25 mouse cellular contexts compared by ENCODE assay signal in the genomic region with DNA sequence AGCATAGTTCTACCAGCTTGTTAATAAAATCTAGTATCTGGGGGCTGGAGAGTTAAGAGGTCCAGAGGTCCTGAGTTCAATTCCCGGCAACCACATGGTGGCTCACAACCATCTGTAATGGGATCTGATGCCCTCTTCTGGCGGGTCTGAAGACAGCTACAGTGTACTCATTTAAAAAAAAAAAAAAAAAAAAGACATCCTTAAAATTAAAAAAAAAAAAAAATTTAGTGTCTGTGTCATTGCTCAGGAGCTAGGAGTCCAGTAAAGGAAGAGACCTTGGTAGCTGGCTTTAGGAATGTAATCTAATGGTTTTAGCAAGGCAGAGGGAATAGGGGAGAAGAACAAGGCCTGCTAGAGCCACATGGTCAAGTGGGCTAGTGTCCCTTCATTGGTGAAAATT. TPM values are rescaled to one million over a fixed set of nuclear protein-coding genes. Genes with fewer than 3 reads are reported as not detected.
DNase-seq lines count a peak whose midpoint lies in the region; ATAC-seq and TF ChIP-seq lines count a peak whose summit lies in the region.
"Had no signal": no experiment of that assay in that cellular context is flagged by ENCODE, and none has a peak within 500 bp of the region (broad histone marks: within the 10 kb centered on the region; RNA-seq: fewer than 3 reads in every experiment).

No protein-coding gene starts in this region.

- TF ChIP-seq EP300 in heart, adult 2 months (IDR thresholded peaks at IDR 0.05; ENCODE audit: insufficient read depth, low read depth, low read length): no peak

- no peak for DNase-seq in heart, adult 2 months
- no peak for DNase-seq in heart, adult 9 months (ENCODE audit: low spot score in 2 of 2)
- no peak for DNase-seq in left cerebral cortex, adult 2 months (ENCODE audit: extremely low spot score in 1 of 2, low spot score in 2 of 2)
- DNase-seq in left cerebral cortex, postnatal 25 days (ENCODE audit: low spot score in 2 of 2): no peak
- no peak for DNase-seq in ES-E14 (ENCODE audit: low read depth, low spot score)
- DNase-seq: adrenal gland, postnatal 14 days; B cell, adult 2 months; cerebellum, adult 11 months; cerebellum, adult 2 months; cerebellum, adult 9-11 months; cerebellum, postnatal 25 days; forebrain, postnatal 0 days; gastrocnemius, postnatal 36 days; heart, postnatal 10 days; heart, postnatal 36 days had no signal

- 85% methylated on average over 2 of the region's 2 CpGs for WGBS in heart, adult 2 months
- WGBS in midbrain, embryonic 16.5 days: 94% methylated on average over 2 of the region's 2 CpGs
- 88% methylated on average over 2 of the region's 2 CpGs for WGBS in hindbrain, embryonic 13.5 days

- in situ Hi-C loops in ES-E14 (cut with MboI; ENCODE audit: low sequenced_read_pairs in 2 of 2, unreplicated experiment in 2 of 2): no loop called here

- intact Hi-C loops in heart, adult 2 months (cut with DNase I): no loop called here
- intact Hi-C loops in left cerebral cortex, adult 2 months (cut with DNase I): no loop called here
- intact Hi-C loops in left cerebral cortex, postnatal 25 days (cut with DNase I): no loop called here

- no peak overlapping the region for H3K9ac ChIP-seq in heart, adult 2 months (ENCODE audit: low read depth, low read length)
- no peak overlapping the region for H3K9ac ChIP-seq in ES-E14 (ENCODE audit: insufficient read depth, low read depth, low read length, poor library complexity, severe bottlenecking)
- H3K9ac ChIP-seq in midbrain, embryonic 16.5 days (ENCODE audit: low read depth, low read length): no peak overlapping the region
- no peak overlapping the region for H3K9ac ChIP-seq in hindbrain, embryonic 13.5 days
- H3K9ac ChIP-seq: embryonic facial prominence, embryonic 12.5 days; embryonic facial prominence, embryonic 15.5 days; forebrain, postnatal 0 days; heart, embryonic 12.5 days; heart, embryonic 15.5 days; hindbrain, embryonic 14.5 days had no signal

- no peaks in the 10 kb centered on the region for H3K9me3 ChIP-seq in ES-E14 (ENCODE audit: control insufficient read depth, insufficient read depth, low read depth, low read length)
- H3K9me3 ChIP-seq in midbrain, embryonic 16.5 days (replicated peaks; ENCODE audit: control insufficient read depth, low read length, poor library complexity, severe bottlenecking): no peaks in the 10 kb centered on the region
- no peaks in the 10 kb centered on the region for H3K9me3 ChIP-seq in hindbrain, embryonic 13.5 days
- H3K9me3 ChIP-seq: embryonic facial prominence, embryonic 12.5 days; embryonic facial prominence, embryonic 15.5 days; heart, embryonic 12.5 days; heart, embryonic 15.5 days had no signal

- no peak overlapping the region for H3K27ac ChIP-seq in heart, adult 2 months
- H3K27ac ChIP-seq in left cerebral cortex, adult 2 months: no peak overlapping the region
- no peak overlapping the region for H3K27ac ChIP-seq in ES-E14 (ENCODE audit: insufficient read depth, low read depth, low read length, poor library complexity, severe bottlenecking)
- no peak overlapping the region for H3K27ac ChIP-seq in midbrain, embryonic 16.5 days (ENCODE audit: low read length)
- H3K27ac ChIP-seq in hindbrain, embryonic 13.5 days: no peak overlapping the region
- H3K27ac ChIP-seq: embryonic facial prominence, embryonic 12.5 days; embryonic facial prominence, embryonic 15.5 days; heart, embryonic 15.5 days; hindbrain, embryonic 10.5 days; hindbrain, embryonic 14.5 days had no signal

- no peaks in the 10 kb centered on the region for H3K79me2 ChIP-seq in heart, adult 2 months (replicated peaks; ENCODE audit: control insufficient read depth, insufficient read depth, low read length)

- H3K27me3 ChIP-seq in heart, adult 2 months (ENCODE audit: control insufficient read depth, insufficient read depth, low read length): no peaks in the 10 kb centered on the region
- H3K27me3 ChIP-seq in midbrain, embryonic 16.5 days (ENCODE audit: control insufficient read depth, insufficient read depth, low read depth, low read length): no peaks in the 10 kb centered on the region
- no peaks in the 10 kb centered on the region for H3K27me3 ChIP-seq in hindbrain, embryonic 13.5 days
- H3K27me3 ChIP-seq: embryonic facial prominence, embryonic 12.5 days; embryonic facial prominence, embryonic 15.5 days; heart, embryonic 12.5 days; heart, embryonic 15.5 days; Patski had no signal

- H3K4me3 ChIP-seq in heart, adult 2 months: no peak overlapping the region
- no peak overlapping the region for H3K4me3 ChIP-seq in left cerebral cortex, adult 2 months
- H3K4me3 ChIP-seq in ES-E14 (ENCODE audit: insufficient read depth in 1 of 2, low read depth in 1 of 2, low read length in 2 of 2, poor library complexity in 1 of 2, severe bottlenecking in 1 of 2): no peak overlapping the region
- no peak overlapping the region for H3K4me3 ChIP-seq in midbrain, embryonic 16.5 days (ENCODE audit: low read depth, low read length)
- no peak overlapping the region for H3K4me3 ChIP-seq in hindbrain, embryonic 13.5 days
- H3K4me3 ChIP-seq: embryonic facial prominence, embryonic 12.5 days; embryonic facial prominence, embryonic 15.5 days; heart, embryonic 12.5 days; heart, embryonic 15.5 days; hindbrain, embryonic 10.5 days had no signal

- no peak for ATAC-seq in midbrain, embryonic 16.5 days
- ATAC-seq in hindbrain, embryonic 13.5 days (ENCODE audit: low FRiP score): no peak
- ATAC-seq: forebrain, embryonic 14.5 days; forebrain, postnatal 0 days; Patski had no signal

- peaks cover 2% of the 10 kb centered on the region for H3K36me3 ChIP-seq in heart, adult 2 months (ENCODE audit: control insufficient read depth, insufficient read depth, low read length)
- H3K36me3 ChIP-seq in ES-E14 (ENCODE audit: control insufficient read depth, insufficient read depth, low read length, poor library complexity, severe bottlenecking): peaks cover 5% of the 10 kb centered on the region
- peaks cover 23% of the 10 kb centered on the region for H3K36me3 ChIP-seq in midbrain, embryonic 16.5 days (ENCODE audit: control insufficient read depth, insufficient read depth, low read length)
- H3K36me3 ChIP-seq in hindbrain, embryonic 13.5 days: peaks cover 67% of the 10 kb centered on the region

- no peaks in the 10 kb centered on the region for H3K4me1 ChIP-seq in heart, adult 2 months (ENCODE audit: control insufficient read depth, insufficient read depth, low read length)
- no peaks in the 10 kb centered on the region for H3K4me1 ChIP-seq in ES-E14 (ENCODE audit: control insufficient read depth in 2 of 2, insufficient read depth in 2 of 2, low read length in 2 of 2, poor library complexity in 1 of 2)
- no peaks in the 10 kb centered on the region for H3K4me1 ChIP-seq in midbrain, embryonic 16.5 days (ENCODE audit: control insufficient read depth, insufficient read depth, low read length)
- H3K4me1 ChIP-seq in hindbrain, embryonic 13.5 days (replicated peaks): no peaks in the 10 kb centered on the region
- H3K4me1 ChIP-seq: embryonic facial prominence, embryonic 12.5 days; embryonic facial prominence, embryonic 15.5 days; heart, embryonic 12.5 days; heart, embryonic 15.5 days; hindbrain, embryonic 10.5 days had no signal

- TF ChIP-seq CTCF in heart, adult 2 months (IDR thresholded peaks at IDR 0.05): peak; percentile 27
- TF ChIP-seq CTCF in left cerebral cortex, adult 2 months (IDR thresholded peaks at IDR 0.05): peak; percentile 17

- no peak overlapping the region for H3K4me2 ChIP-seq in midbrain, embryonic 16.5 days (ENCODE audit: low read length)
- no peak overlapping the region for H3K4me2 ChIP-seq in hindbrain, embryonic 13.5 days
- H3K4me2 ChIP-seq: embryonic facial prominence, embryonic 12.5 days; embryonic facial prominence, embryonic 15.5 days; heart, embryonic 12.5 days; heart, embryonic 15.5 days; hindbrain, embryonic 14.5 days had no signal

- TF ChIP-seq POLR2A in heart, adult 2 months (IDR thresholded peaks at IDR 0.05; ENCODE audit: insufficient read depth, low read depth, low read length): no peak

TF ChIP-seq in ES-E14, 5 proteins besides CTCF, POLR2A, EP300 and RAD21:
- peak; percentile 90 for TF ChIP-seq ZNF384 (IDR thresholded peaks at IDR 0.05; ENCODE audit: low read depth, low read length)
- no peak for TF ChIP-seq MAFK (IDR thresholded peaks at IDR 0.05; ENCODE audit: insufficient read depth, low read depth, low read length)

RNA-seq across cellular contexts. Expression of a gene that starts 25.9 kb away (rescaled TPM):
- total RNA-seq in heart, adult 2 months (2021): 10 to 100 TPM; 17.0 to 18.4 TPM
- polyA plus RNA-seq in heart, adult 2 months (2012; rRNA removed): 8.9 and 12.0 TPM in 2 replicates
- 10 to 100 TPM; 16.6 to 18.7 TPM for total RNA-seq in left cerebral cortex, adult 2 months (2021)
- total RNA-seq in left cerebral cortex, postnatal 25 days (2021): 10 to 100 TPM; 15.3 to 15.8 TPM
- total RNA-seq in ES-E14 (2012; rRNA removed): 15.2 and 15.6 TPM in 2 replicates
- 15.0 and 16.8 TPM in 2 replicates for polyA plus RNA-seq in midbrain, embryonic 16.5 days (2015; fragmentation: Nextera tagmentation; extraction: Ambion mirVana)
- polyA plus RNA-seq in hindbrain, embryonic 13.5 days (2015; fragmentation: Nextera tagmentation; extraction: Ambion mirVana): 17.0 and 18.3 TPM in 2 replicates

RNA-seq across cellular contexts. Expression of a gene that starts 40.4 kb away (rescaled TPM):
- total RNA-seq in heart, adult 2 months (2021): 10 to 100 TPM; 21.5 to 21.7 TPM
- 11.7 and 16.6 TPM in 2 replicates for polyA plus RNA-seq in heart, adult 2 months (2012; rRNA removed)
- total RNA-seq in left cerebral cortex, adult 2 months (2021): 10 to 100 TPM; 32.0 to 33.2 TPM
- total RNA-seq in left cerebral cortex, postnatal 25 days (2021): 10 to 100 TPM; 35.8 to 37.3 TPM
- 43.1 and 54.9 TPM in 2 replicates for total RNA-seq in ES-E14 (2012; rRNA removed)
- 93.2 and 96.5 TPM in 2 replicates for polyA plus RNA-seq in midbrain, embryonic 16.5 days (2015; fragmentation: Nextera tagmentation; extraction: Ambion mirVana)
- 82.6 and 86.3 TPM in 2 replicates for polyA plus RNA-seq in hindbrain, embryonic 13.5 days (2015; fragmentation: Nextera tagmentation; extraction: Ambion mirVana)
